Mouse (Mus musculus): ENCODE measurements at regions not wholly inside any gene's neighbourhood (a gene's known extent, or its start where the extent isn't known, plus 50 kb on each side); places are given as distances from the start of the nearest gene placed in this dataset.
A peak's percentile ranks its signal among the peaks of the same experiment; 100 is the strongest.

DNA sequence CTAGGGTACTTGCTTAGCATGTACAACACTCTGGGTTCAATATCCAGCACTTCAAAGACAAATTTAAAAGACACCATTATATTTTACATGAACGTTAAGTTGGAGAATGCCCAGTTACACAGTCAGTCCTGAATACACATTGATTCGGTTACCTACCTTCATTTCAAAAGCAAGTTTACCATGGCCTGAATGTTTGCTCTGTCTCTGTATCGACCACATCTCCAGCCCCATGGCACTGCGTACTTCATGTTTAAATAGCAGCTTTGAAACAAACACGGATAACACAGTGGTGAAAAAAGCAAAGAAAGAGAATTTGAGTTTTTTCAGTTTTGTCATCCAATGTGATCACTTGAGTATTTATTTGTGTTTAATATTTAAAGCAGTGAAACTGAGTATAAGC lies 254.1 kb upstream of the Plxna2 start:
- peak; percentile 55 for ATAC-seq (replicated peaks; ENCODE audit: low FRiP score)
- Histone ChIP-seq H3K9me3 (ENCODE audit: control insufficient read depth, low read length) (no peaks in the 10 kb centered on the region), H3K9ac (ENCODE audit: low read depth, low read length) (no peak overlapping the region), H3K36me3 (ENCODE audit: control insufficient read depth, insufficient read depth, low read length) (no peaks in the 10 kb centered on the region), H3K4me1 (replicated peaks; ENCODE audit: control insufficient read depth, insufficient read depth, low read length) (no peaks in the 10 kb centered on the region), H3K4me2 (no peak overlapping the region), H3K27me3 (replicated peaks; ENCODE audit: control insufficient read depth, insufficient read depth, low read length) (no peaks in the 10 kb centered on the region), H3K4me3 (ENCODE audit: low read depth, low read length) (no peak overlapping the region), H3K27ac (ENCODE audit: low read depth, low read length) (no peak overlapping the region)
- 67% methylated on average over 5 of the region's 5 CpGs for WGBS
- no peak for DNase-seq (ENCODE audit: low spot score)

DNA sequence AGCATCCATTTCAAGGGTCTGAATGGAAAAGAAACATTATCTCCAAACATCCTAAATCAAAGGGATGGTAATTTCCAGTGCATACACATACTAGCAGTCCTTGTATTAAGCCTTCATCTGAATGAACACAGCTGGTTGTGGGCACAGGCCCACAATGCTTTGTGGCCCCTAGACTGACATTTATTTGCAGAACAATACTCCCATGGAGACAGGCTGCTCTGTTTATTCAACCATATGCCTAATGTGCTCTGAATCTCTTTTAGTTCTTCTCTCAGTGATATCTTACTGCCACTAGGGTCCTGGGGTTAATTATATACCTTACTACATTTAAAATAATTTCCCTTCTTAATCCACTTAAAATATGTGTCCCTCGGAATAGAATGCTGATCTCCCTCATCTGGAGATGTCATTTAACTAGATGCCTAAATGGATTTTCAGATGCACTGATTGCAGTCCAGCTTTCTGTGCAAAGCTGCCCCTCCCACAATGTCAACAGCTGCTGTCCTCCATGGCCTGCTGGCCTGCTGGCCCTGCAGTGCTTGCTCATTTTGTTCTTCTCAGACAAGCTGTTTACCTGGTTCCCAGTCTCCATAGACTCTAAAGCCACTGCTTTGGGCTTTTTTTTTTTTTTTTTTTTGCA lies 254.8 kb upstream of the Plxna2 start:
- Histone ChIP-seq H3K27me3 (replicated peaks; ENCODE audit: control insufficient read depth, insufficient read depth, low read length) (no peaks in the 10 kb centered on the region), H3K4me3 (ENCODE audit: low read depth, low read length) (no peak overlapping the region), H3K4me2 (no peak overlapping the region), H3K36me3 (ENCODE audit: control insufficient read depth, insufficient read depth, low read length) (no peaks in the 10 kb centered on the region), H3K27ac (ENCODE audit: low read depth, low read length) (no peak overlapping the region), H3K4me1 (replicated peaks; ENCODE audit: control insufficient read depth, insufficient read depth, low read length) (no peaks in the 10 kb centered on the region), H3K9ac (ENCODE audit: low read depth, low read length) (no peak overlapping the region), H3K9me3 (ENCODE audit: control insufficient read depth, low read length) (no peaks in the 10 kb centered on the region)
- peak; percentile 62 for ATAC-seq (replicated peaks; ENCODE audit: low FRiP score)
- WGBS = 44% methylated on average over 1 of the region's 1 CpGs
- DNase-seq (ENCODE audit: low spot score) = no peak

DNA sequence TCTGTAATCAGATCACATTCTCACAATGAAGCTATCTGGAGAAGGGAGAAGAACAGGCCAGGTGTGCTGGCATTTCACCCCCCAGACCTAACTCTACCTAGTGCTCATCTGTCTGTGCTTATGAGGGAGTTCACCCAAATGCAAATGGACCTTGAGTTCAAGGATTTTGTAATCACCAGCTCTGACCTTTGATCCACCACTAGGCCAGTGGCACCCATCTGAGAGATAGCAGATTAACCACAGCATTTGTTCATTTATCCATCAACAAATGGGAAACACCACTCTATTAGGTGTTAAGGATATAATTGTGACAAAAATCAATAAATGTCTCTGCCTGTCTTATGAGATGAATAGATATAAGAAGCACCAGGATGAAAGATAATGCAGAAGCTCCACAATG lies 255.7 kb upstream of the Plxna2 start:
- no peak for DNase-seq (ENCODE audit: low spot score)

DNA sequence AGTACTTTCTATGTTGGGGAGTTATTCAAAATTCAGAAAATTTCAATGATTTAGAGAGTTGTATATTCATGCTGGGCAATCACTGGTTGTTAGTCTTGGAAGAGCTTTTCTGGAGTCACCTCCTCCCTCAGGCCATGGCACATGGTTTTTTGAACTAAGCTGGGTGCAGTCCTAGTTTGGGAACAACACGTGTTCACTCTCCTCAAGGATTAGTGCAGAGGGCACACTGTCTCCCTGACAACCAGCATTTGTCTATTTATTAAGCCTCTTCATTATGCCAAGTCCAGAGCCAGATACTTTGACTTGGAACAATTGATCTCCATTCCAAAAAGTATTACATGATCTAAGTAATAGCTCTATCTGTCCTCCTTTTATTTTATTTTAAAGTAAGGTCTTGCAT lies 256.7 kb upstream of the Plxna2 start:
- no peak for ATAC-seq (replicated peaks; ENCODE audit: low FRiP score)
- no peaks in the 10 kb centered on the region for H3K27me3 ChIP-seq (replicated peaks; ENCODE audit: control insufficient read depth, insufficient read depth, low read length)
- 63% methylated on average over 1 of the region's 1 CpGs for WGBS

More for the DNA sequence above, 255.7 kb upstream of the Plxna2 start:
- no peak overlapping the region for H3K9ac ChIP-seq (ENCODE audit: low read depth, low read length)
- no peaks in the 10 kb centered on the region for H3K4me1 ChIP-seq (replicated peaks; ENCODE audit: control insufficient read depth, insufficient read depth, low read length)
- H3K9me3 ChIP-seq (ENCODE audit: control insufficient read depth, low read length) = no peaks in the 10 kb centered on the region
- H3K27ac ChIP-seq (ENCODE audit: low read depth, low read length) = no peak overlapping the region
- no peak for ATAC-seq (replicated peaks; ENCODE audit: low FRiP score)
- no peak overlapping the region for H3K4me3 ChIP-seq (ENCODE audit: low read depth, low read length)
- no peaks in the 10 kb centered on the region for H3K36me3 ChIP-seq (ENCODE audit: control insufficient read depth, insufficient read depth, low read length)
- no peaks in the 10 kb centered on the region for H3K27me3 ChIP-seq (replicated peaks; ENCODE audit: control insufficient read depth, insufficient read depth, low read length)
- no peak overlapping the region for H3K4me2 ChIP-seq

DNA sequence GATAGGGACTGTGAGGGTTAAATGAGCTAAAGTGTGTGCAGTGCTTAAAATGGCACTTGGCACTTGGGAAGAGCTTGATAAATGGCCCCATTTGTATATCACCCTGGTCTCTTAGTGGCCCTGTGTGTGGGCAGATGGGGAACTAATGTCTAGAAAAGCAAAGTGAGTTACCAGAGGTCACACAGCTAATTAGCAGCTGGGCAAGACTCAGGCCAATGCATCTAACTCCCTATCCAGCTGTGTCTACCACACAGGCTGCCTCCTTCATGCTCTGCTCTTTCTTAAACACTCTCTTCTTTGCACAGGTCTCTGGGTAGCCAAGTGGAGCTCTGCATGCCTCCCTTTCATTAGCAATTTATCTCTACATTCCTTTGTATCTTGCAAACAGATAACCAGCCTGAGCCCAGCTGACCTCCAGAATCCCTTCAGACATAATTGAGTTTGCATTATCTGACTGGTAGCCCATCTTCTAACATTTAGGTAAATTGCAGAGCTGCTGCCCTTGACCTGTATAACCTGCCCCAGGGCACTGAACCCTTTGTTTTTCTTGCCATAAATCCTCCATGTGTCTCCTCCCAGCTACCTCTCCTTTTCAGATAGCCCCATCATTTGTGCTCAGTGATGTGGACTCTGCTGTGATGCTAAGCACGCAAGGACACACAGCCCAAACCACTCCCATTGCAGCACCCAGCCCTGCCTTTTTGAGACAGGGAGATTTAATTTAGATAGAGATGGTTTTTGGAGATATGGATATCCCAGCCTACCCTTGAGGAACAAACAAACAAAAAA lies 263.5 kb upstream of the Plxna2 start:
- Histone ChIP-seq H3K27ac (ENCODE audit: low read depth, low read length) (no peak overlapping the region), H3K27me3 (replicated peaks; ENCODE audit: control insufficient read depth, insufficient read depth, low read length) (no peaks in the 10 kb centered on the region), H3K4me2 (no peak overlapping the region), H3K4me1 (replicated peaks; ENCODE audit: control insufficient read depth, insufficient read depth, low read length) (no peaks in the 10 kb centered on the region; the same call in 1 of the 2 replicates), H3K9ac (ENCODE audit: low read depth, low read length) (no peak overlapping the region), H3K9me3 (ENCODE audit: control insufficient read depth, low read length) (no peaks in the 10 kb centered on the region), H3K4me3 (ENCODE audit: low read depth, low read length) (no peak overlapping the region), H3K36me3 (ENCODE audit: control insufficient read depth, insufficient read depth, low read length) (no peaks in the 10 kb centered on the region)
- no peak for ATAC-seq (replicated peaks; ENCODE audit: low FRiP score)
- no peak for DNase-seq (ENCODE audit: low spot score)
- 35% methylated on average over 1 of the region's 1 CpGs for whole genome bisulfite sequencing

More for the DNA sequence above, 256.7 kb upstream of the Plxna2 start:
- H3K36me3 ChIP-seq (ENCODE audit: control insufficient read depth, insufficient read depth, low read length) = no peaks in the 10 kb centered on the region
- no peak overlapping the region for H3K4me2 ChIP-seq
- no peaks in the 10 kb centered on the region for H3K9me3 ChIP-seq (ENCODE audit: control insufficient read depth, low read length)
- no peak overlapping the region for H3K27ac ChIP-seq (ENCODE audit: low read depth, low read length)
- H3K9ac ChIP-seq (ENCODE audit: low read depth, low read length) = no peak overlapping the region
- H3K4me3 ChIP-seq (ENCODE audit: low read depth, low read length) = no peak overlapping the region
- no peak for DNase-seq (ENCODE audit: low spot score)
- H3K4me1 ChIP-seq (replicated peaks; ENCODE audit: control insufficient read depth, insufficient read depth, low read length) = no peaks in the 10 kb centered on the region

DNA sequence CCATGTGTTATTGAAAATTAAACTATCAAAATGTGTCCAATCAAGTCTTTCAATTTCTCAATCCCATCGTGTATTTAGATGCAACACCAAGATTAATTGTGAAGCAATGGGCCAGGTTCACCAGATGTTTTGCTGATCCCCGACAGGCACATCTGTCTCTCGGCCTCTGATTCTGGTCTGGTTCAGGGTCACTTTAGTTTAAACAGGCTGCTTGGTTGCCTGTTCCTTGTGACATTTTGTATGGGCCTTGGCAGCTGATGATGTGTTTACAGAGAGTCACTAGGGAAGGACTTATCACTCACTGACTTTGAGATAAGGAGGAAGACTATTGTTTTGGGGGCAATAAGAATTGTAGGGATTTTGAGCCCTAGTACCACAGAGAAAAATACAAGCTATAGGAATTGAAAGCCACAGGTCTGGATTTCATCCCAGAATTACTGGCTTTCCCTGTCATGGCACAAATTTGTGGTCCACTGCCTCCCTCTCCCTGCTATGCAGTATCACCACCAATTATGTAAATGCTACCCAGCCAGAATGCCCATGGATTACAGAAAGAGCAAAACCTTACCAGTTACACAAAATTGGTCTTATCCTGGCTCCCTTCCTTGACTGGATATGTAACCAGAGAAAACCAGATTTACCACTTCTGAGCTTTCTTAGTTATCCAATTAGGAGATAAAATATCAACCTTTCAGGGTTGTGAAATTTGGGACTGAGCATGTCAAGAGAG lies 272.5 kb upstream of the Plxna2 start:
- no peak for DNase-seq (ENCODE audit: low spot score)
- Histone ChIP-seq H3K9ac (ENCODE audit: low read depth, low read length) (no peak overlapping the region), H3K9me3 (ENCODE audit: control insufficient read depth, low read length) (no peaks in the 10 kb centered on the region), H3K4me3 (ENCODE audit: low read depth, low read length) (no peak overlapping the region), H3K27ac (ENCODE audit: low read depth, low read length) (no peak overlapping the region), H3K4me2 (no peak overlapping the region), H3K36me3 (ENCODE audit: control insufficient read depth, insufficient read depth, low read length) (no peaks in the 10 kb centered on the region), H3K27me3 (replicated peaks; ENCODE audit: control insufficient read depth, insufficient read depth, low read length) (no peaks in the 10 kb centered on the region), H3K4me1 (replicated peaks; ENCODE audit: control insufficient read depth, insufficient read depth, low read length) (no peaks in the 10 kb centered on the region)
- 39% methylated on average over 3 of the region's 3 CpGs for WGBS
- no peak for ATAC-seq (replicated peaks; ENCODE audit: low FRiP score)

DNA sequence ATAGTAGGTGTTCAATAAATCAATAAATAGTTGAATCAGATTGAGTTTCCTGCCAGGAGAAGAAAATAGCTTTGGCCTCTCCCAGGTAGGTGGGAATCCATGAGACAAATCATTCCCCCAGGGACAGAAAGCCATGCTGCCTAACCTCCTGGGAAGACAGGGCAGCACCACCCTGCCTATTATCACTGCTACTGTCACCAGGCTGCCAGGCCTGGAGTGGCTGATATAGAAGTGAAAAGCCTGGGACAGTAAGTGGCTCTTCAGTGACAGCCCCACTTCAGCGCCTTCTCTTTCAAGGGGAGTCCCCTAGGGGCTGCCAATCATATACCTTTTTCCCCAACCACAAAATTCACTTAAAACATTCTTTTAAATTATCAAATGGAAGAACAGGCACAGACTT lies 275.4 kb upstream of the Plxna2 start:
- 70% methylated on average over 1 of the region's 1 CpGs for WGBS
- no peaks in the 10 kb centered on the region for H3K27me3 ChIP-seq (replicated peaks; ENCODE audit: control insufficient read depth, insufficient read depth, low read length)
- H3K9me3 ChIP-seq (ENCODE audit: control insufficient read depth, low read length) = no peaks in the 10 kb centered on the region
- H3K4me3 ChIP-seq (ENCODE audit: low read depth, low read length) = no peak overlapping the region
- no peak overlapping the region for H3K27ac ChIP-seq (ENCODE audit: low read depth, low read length)
- no peak for ATAC-seq (replicated peaks; ENCODE audit: low FRiP score)
- no peak for DNase-seq (ENCODE audit: low spot score)
- H3K4me1 ChIP-seq (replicated peaks; ENCODE audit: control insufficient read depth, insufficient read depth, low read length) = no peaks in the 10 kb centered on the region
- H3K36me3 ChIP-seq (ENCODE audit: control insufficient read depth, insufficient read depth, low read length) = no peaks in the 10 kb centered on the region
- H3K9ac ChIP-seq (ENCODE audit: low read depth, low read length) = no peak overlapping the region
- H3K4me2 ChIP-seq = no peak overlapping the region

DNA sequence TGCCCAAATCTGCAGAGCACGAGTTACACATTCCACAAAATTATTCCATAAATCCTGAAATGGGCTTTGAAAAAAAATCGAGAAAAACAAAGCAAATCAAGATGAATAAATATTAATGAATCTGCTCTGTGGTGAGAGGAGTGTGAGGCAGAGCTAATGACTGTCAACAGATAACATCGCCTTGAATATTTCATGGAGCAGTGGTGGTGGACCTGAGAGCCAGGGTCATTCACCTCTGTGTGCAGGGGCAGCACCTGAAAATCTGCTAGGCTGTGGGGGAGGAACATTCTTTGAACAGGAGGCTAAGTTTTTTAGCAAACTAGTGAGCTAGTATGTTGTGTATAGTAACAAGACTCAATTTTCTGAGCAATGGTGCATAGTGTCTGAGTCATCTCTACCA lies 276.3 kb upstream of the Plxna2 start:
- Histone ChIP-seq H3K27ac (ENCODE audit: low read depth, low read length) (no peak overlapping the region), H3K4me3 (ENCODE audit: low read depth, low read length) (no peak overlapping the region), H3K9ac (ENCODE audit: low read depth, low read length) (no peak overlapping the region), H3K4me1 (replicated peaks; ENCODE audit: control insufficient read depth, insufficient read depth, low read length) (no peaks in the 10 kb centered on the region), H3K9me3 (ENCODE audit: control insufficient read depth, low read length) (no peaks in the 10 kb centered on the region), H3K4me2 (no peak overlapping the region), H3K36me3 (ENCODE audit: control insufficient read depth, insufficient read depth, low read length) (no peaks in the 10 kb centered on the region), H3K27me3 (replicated peaks; ENCODE audit: control insufficient read depth, insufficient read depth, low read length) (no peaks in the 10 kb centered on the region)
- DNase-seq (ENCODE audit: low spot score) (no peak), ATAC-seq (replicated peaks; ENCODE audit: low FRiP score) (no peak)
- 51% methylated on average over 3 of the region's 3 CpGs for WGBS

All from liver, embryonic 11.5 days (tissue).